Mouse (Mus musculus): ENCODE measurements around the gene Bpifa5.

Gene Bpifa5

DNA sequence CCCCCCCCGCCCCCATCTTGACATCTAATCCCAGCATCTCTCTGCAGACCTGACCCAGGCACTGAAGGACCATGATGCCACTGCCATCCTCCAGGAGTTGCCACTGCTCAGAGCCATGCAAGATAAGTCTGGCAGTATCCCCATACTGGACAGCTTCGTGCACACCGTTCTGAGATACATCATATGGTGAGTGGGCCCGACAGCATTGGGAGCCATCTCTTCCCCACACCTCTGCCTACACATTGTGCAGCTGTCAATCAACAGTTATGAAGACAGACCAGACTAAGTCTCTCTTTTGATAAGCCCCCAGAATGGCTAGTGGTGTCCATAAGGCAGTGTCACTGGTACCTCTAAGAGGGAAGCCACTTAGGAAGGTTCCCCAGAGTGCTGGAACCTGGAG is 42.2 kb downstream of the Bpifa5 start:
- in situ Hi-C loops (cut with MboI, MseI), result loop anchor here in 1 of 2 experiments (5.0 kb wide), 1 partner anchor 83 kb away; no protein-coding TSS in a partner anchor

DNA sequence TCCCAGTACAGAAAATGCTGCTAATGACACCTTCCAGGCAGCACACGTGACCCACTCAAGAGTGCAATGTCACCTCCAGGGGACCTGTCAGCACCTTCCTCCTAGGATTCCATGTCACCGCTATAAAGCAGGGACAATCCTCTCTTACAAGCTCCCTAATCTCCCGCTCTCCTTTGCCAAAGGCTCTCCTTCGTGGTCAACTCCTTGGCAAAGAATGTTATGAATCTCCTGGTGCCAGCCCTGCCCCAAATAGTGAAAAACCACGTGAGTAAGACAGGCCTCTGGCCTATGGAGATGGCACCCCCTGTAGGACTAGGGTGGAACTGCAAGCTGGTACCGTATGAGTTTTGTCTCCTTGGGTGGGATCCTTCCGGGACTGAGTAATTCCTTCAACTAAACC is 44.5 kb downstream of the Bpifa5 start:
- in situ Hi-C loops (cut with MboI, MseI), result loop anchor here in 1 of 2 experiments (5.0 kb wide), 1 partner anchor 80 kb away; no protein-coding TSS in a partner anchor

DNA sequence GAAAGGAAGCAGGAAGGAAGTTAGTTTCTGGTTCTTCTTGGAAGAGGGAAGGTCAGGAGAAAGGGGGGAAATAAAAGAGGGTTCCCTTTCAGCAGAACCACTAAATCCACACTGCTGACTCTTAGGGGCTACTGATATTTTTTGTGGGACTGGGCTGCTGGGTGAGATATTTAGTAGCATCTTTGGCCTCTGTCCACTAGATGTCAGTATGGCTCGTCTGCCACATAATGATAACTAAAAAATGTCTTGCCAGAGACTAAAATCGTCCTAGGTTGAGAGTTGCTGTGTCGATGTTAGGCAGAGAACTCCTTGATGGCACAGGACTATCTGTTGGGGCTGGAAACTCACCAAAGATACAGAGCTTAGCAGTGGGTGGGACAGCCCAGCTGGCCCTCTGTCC is 46.7 kb downstream of the Bpifa5 start:
- in situ Hi-C loops (cut with MboI, MseI), result loop anchor here in 1 of 2 experiments (5.0 kb wide), 1 partner anchor 78 kb away; no protein-coding TSS in a partner anchor

DNA sequence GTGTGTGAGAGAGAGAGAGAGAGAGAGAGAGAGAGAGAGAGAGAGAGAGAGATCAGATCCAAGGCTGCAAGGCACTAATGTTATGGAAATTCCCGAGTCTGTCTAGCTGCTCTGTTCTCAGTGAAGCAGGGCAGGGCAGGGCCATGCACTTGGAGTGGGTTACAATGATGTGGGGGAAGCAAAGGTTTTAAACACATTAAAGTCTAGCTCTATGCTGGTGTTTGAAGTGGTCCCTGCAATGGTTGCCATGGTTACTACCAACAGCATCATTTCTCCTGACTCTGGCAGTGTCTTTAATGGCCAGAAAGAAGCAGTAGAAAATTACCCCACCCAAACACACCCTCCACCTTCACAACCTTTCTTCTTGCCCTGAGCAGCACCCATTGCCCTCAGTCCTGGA is 48.7 kb downstream of the Bpifa5 start:
- in situ Hi-C loops (cut with MboI, MseI), result loop anchor here in 1 of 2 experiments (5.0 kb wide), 2 partner anchors 81 to 166 kb away; no protein-coding TSS in a partner anchor

DNA sequence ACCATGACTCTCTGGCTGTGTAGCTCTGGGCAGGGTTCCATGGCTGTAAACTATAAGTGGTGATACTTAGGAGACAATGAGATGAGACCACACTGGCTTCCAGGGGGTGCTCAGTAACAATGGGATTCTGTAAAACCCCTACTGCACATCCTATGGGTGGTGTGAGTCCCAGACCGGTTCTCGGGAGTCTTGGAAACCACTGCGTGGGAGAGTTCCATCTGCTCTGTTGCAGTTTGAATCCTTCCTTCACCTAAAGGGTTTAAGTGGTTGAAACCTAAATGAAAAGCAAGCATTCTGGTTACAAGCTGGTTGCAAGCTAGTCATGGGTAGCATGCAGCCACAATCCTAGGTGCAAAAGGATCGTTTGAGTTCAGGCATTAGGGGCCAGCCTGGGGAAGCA is 49.5 kb downstream of the Bpifa5 start:
- in situ Hi-C loops (cut with MboI, MseI), result loop anchor here in 1 of 2 experiments (5.0 kb wide), 2 partner anchors 80 to 165 kb away; no protein-coding TSS in a partner anchor

DNA sequence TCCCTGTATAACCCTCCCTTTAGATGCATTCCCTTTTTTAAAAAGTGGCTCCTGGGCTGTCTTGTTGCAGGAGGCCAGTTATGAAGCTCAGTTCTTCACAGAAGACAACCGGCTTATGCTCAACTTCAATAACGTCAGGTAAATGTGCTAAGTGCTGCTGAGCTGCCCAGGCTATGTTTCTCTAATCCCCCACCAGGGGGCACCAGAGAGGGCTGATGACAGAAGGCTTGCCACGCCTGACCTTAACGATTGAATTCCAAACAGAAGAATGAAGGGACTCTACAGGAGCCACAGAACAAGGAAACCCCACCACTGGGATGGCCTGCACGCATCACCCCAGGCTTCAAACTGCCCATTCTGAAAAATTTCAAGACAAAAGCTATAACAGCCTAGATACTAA is 52.8 kb downstream of the Bpifa5 start:
- in situ Hi-C loops (cut with MboI, MseI), result no loop called here
